Mouse (Mus musculus) embryo, embryonic 9.5 days (tissue): ENCODE results near the gene 6430571L13Rik.

Experiments used
- DNase-seq: peaks from one replicate; pipeline ENCODE4 v3.0.0-alpha.2; 2017; ENCODE audit errors: extremely low spot score

6430571L13Rik gene

GRCm38 (mm10) chr9:107340911-107341645 lies 676 bp downstream of the 6430571L13Rik start:
- DNase-seq: peak; percentile 8

- DNase-seq: no peak
Observed at GRCm38 (mm10) chr9:107342201-107342709, 1.9 kb downstream of the 6430571L13Rik start.

GRCm38 (mm10) chr9:107343146-107343943 lies 2.9 kb downstream of the 6430571L13Rik start:
- no peak for DNase-seq

- DNase-seq: no peak
Observed at GRCm38 (mm10) chr9:107344027-107344426, 3.6 kb downstream of the 6430571L13Rik start.

- DNase-seq: no peak
Observed at GRCm38 (mm10) chr9:107346081-107346480, 5.7 kb downstream of the 6430571L13Rik start.

- no peak for DNase-seq
Observed at GRCm38 (mm10) chr9:107347586-107348183, 7.3 kb downstream of the 6430571L13Rik start.

- DNase-seq: no peak
Observed at GRCm38 (mm10) chr9:107349321-107349720, 8.9 kb downstream of the 6430571L13Rik start.

GRCm38 (mm10) chr9:107354826-107355225 lies 14.4 kb downstream of the 6430571L13Rik start:
- DNase-seq: no peak

GRCm38 (mm10) chr9:107355870-107356765 lies 15.7 kb downstream of the 6430571L13Rik start:
- peak; percentile 34 for DNase-seq

GRCm38 (mm10) chr9:107357651-107358050 lies 17.2 kb downstream of the 6430571L13Rik start:
- peak; percentile 86 for DNase-seq

GRCm38 (mm10) chr9:107360989-107361388 lies 20.6 kb downstream of the 6430571L13Rik start:
- no peak for DNase-seq

- DNase-seq: peak; percentile 46
Observed at GRCm38 (mm10) chr9:107366644-107367043, 26.2 kb downstream of the 6430571L13Rik start.

GRCm38 (mm10) chr9:107368302-107368701 lies 27.9 kb downstream of the 6430571L13Rik start:
- no peak for DNase-seq

GRCm38 (mm10) chr9:107369270-107370105 lies 29.1 kb downstream of the 6430571L13Rik start:
- DNase-seq: no peak

GRCm38 (mm10) chr9:107370106-107370463 lies 29.7 kb downstream of the 6430571L13Rik start:
- no peak for DNase-seq

GRCm38 (mm10) chr9:107372441-107372840 lies 32.0 kb downstream of the 6430571L13Rik start:
- DNase-seq: no peak

- no peak for DNase-seq
Observed at GRCm38 (mm10) chr9:107374623-107375022, 34.2 kb downstream of the 6430571L13Rik start.

- no peak for DNase-seq
Observed at GRCm38 (mm10) chr9:107375451-107375850, 35.0 kb downstream of the 6430571L13Rik start.

- DNase-seq: peak; percentile 58
Observed at GRCm38 (mm10) chr9:107377961-107378512, 37.6 kb downstream of the 6430571L13Rik start.

- DNase-seq: peak; percentile 66
Observed at GRCm38 (mm10) chr9:107381723-107382122, 41.3 kb downstream of the 6430571L13Rik start.
